Mouse (Mus musculus) mouse trophoblast stem cell (cell line): ENCODE data around the gene Sik1.
"Not testable (repeated sequence)": the region's sequence is repeated elsewhere in the genome, so short reads cannot be mapped to it uniquely, and the experiment has no call there.

Source experiments
- in situ Hi-C, 2 experiments: fragments of 300-500 bp; cut with MseI, MboI; formaldehyde crosslinking; loops; 2 replicates in 1 of 2; 3 replicates in 1 of 2; pipeline ENCODE4 v1.15.1; 2025

The Sik1 gene

DNA sequence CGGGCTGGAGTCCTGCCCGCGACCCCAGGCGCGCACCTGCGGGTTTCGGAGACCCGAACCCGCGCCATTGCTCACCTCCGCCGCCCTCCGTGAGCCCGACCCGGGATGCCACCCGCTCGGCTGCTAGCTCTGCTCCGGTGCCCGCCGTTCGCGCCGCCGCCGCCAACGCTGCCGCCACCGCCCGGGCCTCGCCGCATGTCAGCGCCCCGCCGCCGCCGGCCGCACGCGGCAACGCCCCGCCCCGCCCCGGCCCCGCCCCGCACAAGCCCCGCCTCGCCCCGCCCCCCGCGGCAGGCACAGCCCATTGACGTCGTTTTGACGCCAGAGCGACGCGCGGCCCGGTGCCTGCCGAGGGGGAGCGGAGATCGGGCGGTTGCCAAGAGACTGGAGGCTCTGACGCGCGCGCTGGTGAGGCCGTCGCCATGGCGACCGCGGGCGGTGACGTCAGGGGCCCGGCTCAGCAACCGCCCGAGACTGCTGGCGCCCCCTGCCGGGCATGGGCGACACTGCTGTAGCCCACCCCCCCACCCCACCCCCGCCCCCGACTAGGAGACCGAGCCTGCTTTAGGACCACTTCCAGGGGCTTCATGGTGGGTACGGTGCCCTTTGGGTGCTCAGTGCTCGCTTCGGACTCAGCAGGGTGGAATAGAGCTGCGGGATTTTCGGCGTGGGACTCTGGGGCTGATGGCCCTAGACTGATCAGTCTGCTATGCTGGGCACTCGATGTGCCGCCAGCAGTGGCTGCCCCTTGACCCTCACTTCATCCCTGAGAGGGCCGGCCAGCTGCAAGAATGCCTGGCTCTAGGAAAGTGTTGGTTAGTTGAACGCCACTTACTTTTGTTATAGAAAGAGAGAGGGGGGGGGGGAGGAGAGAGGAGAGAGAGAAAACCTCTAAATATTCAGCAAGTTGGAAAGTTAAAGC lies at the start of gene Sik1:
TSS of gene Sik1 (minus strand) at position 208 of the 922 bp plus-strand sequence.
- in situ Hi-C loops = loop anchor here (10.0 kb wide), 1 partner anchor 169 kb away; no protein-coding TSS in a partner anchor

DNA sequence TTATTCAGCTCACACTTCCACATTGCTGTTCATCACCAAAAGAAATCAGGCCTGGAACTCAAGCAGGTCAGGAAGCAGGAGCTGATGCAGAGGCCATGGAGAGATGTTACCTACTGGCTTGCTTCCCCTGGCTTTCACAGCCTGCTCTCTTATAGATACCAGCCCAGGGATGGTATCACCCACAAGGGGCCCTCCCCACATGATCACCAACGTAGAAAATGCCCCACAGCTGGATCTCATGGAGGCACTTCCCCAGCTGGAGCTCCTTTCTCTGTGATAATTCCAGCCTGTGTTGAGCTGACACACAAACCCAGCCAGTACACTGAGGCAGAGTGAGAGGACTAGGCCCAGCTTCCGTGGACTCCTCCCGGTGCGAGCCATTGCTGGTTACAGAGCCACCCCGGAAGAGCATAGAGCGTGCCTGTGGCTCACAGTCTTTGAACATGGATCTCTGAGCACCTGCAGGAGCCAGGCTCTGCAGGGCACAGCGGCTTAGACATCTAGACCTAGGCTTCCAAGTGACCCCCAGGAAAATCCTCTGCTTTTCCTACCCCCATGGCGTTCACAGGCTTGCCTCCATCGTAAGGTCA lies 49.7 kb upstream of the Sik1 start:
- in situ Hi-C loops = no loop called here

DNA sequence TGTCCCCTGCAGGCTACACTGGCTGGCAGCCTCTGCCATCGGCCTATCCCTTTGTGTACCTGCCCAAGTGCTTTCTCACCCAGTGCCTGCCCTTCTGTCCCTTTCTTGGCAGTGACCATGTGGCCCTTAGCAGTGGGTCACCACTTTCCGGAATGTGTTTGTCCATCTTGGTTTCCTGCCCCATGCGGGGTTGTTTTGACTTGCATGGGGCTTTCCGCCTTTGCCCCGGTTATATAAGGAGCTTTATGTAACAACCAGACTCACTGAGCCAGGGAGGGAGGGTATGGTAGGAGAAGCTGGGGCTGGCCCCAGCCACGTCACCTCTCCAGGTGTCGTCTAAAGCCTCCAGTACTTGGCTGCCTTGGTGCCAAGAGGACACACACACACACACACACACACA lies 48.4 kb upstream of the Sik1 start:
- in situ Hi-C loops = no loop called here

DNA sequence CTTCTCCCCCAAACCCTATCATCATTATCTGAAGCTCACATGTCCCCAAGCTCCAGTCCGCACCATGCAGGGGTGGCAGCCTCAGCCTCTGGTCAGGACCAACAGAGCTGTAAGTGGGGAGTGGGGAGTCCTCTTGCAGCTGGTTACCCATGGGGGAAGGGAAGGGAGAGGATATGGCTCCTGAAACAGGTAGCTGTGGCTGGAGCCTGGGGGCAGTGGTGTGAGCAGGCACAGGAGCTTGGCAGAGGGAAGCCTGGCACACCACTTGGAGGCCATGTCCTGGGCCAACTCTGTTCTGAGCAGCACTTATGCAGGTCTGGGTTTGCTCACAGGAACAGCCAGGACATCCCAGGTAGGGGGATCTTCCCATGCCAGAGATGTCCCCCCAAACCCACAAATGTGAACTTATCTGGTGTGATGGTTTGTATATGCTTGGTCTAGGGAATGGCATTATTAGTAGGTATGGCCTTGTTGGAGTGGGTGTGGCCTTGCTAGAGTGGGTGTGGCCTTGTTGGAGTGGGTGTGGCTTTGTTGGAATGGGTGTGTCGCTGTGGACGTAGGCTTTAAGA lies 47.1 kb upstream of the Sik1 start:
- in situ Hi-C loops = no loop called here

DNA sequence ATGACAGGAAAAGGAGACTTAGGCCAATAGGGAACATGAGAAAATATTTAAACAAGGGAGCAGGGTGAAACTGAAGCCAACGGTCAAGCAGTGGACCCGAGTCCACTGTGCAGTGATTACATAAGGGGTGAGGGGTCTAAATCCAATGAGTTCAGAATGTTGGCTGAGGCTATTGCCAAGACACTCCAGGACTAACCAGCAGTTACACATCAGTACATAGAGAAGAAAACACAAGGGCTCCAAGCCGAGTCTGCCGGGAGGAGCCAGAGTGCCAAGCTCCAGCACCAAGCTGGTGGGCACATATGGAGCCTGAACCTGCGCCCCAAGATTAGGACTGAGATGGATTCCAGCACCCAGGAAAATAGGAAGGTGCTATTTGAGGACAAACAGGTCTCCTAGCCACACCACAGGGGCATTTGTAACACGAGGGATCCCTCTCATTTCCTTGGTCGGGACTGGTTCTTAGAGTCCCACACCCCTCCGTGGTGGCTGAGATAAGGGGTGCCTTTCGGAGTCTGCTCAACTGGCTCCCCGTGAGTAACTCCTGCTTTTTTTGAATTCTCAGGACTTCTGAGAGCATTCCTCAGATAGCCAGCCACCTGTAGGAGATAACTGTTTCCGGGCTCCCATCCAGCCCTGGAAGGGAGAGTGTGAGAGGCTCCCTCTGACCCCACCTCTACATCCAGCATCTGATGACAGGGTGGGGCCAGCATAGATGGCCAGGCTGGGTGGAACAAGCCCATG lies 46.0 kb upstream of the Sik1 start:
- in situ Hi-C loops = no loop called here

DNA sequence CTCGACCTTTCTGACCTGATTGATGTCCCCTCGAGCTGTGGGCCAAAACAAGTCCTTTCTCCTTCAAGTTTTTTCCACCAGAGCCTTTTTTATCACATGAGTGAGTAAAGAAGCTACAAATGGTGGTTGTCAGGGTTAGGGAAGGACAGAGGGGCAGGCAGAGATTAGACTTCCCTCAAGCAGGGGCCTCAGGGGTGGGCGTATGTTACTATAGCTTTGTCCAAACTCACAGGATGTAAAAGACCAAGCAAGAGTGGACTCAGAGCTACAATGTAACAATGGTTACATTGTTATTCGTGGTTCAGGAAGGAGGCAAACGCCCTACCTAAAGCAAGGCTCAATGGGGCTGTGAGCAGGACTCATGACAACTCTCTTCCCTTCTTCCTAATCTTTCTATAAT lies 43.3 kb upstream of the Sik1 start:
- in situ Hi-C loops = no loop called here

DNA sequence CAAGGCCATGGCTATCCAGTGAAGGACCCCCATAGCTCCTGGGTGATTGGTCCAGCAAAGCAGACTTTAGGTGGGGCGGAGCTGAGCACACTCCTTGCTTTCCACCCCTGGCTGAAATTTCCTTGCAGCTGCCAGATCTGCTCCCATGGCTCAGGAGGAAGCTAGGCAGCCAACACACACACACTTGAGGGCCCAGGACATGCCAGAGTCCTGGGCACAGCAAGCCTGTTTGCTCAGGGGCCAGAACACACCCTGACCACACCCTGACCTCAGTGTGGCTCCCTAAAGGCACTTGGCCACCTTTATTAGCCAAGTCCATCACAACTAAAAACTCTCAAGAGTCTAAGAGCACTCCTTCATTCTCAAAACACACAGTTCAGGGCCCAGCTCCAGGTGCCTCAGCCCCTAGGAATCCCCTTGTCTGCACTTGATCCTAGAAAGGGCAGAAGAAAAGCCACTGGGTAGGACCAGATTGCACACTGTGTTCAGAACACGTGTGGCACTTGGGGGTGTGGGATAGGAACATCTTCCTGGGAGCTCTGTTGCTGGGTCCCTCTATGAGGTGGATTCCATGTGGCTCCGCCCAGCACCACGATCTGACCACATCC lies 41.7 kb upstream of the Sik1 start:
- in situ Hi-C loops = no loop called here

DNA sequence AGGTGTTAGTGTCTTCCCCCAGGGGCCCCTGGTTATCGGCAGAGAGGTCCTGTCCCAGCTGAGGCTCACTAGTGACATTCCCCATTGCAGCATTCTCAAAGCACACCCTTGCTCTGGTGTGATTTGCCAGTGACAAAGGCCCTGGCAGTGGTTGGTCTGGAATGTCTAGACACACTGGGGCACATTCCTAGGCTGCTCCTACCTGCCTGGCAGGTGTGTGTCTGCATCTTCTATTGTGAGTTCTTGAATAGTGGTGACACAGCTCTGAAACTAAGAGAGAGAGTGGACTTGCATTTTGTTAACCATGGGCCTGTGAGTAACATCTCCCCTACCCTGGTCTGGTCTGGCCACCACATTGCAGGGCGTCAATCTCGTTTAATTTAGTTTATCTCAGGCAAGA lies 41.1 kb upstream of the Sik1 start:
- in situ Hi-C loops = no loop called here

DNA sequence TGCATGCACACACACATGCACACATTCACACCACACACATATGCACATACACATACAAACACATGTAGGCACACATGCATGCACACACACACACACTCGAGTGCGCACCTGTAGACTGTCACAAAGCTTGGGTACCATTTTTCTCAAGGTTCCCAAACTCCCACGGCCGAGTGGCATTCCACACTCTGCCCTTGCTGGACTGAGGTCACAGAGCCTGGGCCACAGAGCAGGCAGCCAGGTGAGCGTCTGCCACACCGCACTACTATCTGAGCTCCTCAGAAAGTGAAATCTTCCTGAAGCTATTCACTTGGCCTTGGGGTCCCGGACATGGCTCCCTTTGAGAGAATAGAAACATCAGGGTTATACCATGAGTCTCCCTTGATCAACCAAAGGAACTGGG lies 40.7 kb upstream of the Sik1 start:
- in situ Hi-C loops = no loop called here

DNA sequence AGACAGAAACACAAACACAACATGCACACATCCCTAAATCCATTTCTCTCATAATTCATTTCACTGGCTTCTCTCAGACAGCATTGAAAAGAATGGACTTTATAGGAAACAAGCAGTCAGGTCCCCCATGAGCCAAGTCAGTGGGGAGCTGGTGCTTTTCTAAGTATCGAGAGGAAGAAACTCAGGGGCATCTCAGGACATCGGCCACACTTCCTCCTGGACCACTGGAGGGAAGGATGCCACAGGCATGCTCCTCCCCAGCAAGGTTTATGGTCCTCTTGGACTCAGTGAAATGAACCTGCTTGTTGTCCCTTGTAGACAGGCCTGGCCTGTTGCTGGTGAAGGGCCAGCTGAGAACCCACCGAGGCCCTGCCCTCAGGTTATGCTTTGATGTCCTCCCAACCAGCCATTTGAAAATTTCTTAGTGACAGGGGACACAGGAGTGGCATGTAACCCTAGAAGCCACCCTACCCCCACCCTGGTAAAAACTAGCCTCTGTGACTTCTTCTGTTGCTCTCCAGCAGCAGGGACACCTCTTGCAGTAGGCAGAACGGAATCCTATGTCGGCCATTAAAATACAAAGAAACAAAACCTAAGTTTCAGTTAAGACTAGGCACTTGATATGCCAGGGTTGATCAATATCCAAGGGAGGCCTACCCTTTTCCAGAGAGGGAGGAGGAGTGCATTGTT lies 37.9 kb upstream of the Sik1 start:
- in situ Hi-C loops = no loop called here

DNA sequence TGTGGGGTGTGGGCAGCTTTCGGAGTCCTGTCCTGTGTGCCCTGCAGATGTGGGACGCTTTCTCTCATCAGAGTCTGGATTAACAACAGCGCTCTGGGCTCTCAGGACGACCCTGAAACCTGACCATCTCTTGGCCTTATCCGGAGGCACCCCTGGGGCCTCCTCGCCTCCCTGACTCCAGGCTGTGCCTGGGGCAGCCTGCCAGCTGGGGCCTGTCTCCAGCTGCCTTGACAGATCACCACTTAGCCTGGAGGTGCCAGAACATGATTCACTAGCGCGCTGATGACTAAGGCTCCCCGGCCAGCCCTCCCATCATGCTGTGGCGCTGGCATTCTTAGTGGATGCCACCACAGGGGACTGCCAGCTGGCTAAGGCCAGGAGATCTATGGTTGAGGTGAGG lies 37.1 kb upstream of the Sik1 start:
- in situ Hi-C loops = no loop called here

DNA sequence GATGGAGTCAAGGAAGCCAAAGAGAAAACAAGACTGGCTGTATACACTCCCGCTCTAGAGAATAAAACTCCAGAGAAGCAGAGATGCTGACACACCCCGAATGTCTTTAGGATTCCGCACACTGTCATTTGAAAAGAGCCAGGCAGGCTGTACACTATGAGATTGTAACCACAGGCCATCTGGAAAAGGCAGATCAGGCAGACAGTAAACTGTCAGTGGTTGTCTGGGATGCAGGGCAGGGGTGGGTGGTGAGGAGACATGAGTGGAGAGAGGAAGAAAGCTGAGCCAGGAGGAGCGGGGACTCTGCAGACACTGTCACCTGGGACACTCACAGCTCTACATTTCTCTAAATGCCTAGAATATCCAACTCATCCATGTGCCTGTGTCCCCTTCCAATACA lies 36.3 kb upstream of the Sik1 start:
- in situ Hi-C loops = no loop called here

DNA sequence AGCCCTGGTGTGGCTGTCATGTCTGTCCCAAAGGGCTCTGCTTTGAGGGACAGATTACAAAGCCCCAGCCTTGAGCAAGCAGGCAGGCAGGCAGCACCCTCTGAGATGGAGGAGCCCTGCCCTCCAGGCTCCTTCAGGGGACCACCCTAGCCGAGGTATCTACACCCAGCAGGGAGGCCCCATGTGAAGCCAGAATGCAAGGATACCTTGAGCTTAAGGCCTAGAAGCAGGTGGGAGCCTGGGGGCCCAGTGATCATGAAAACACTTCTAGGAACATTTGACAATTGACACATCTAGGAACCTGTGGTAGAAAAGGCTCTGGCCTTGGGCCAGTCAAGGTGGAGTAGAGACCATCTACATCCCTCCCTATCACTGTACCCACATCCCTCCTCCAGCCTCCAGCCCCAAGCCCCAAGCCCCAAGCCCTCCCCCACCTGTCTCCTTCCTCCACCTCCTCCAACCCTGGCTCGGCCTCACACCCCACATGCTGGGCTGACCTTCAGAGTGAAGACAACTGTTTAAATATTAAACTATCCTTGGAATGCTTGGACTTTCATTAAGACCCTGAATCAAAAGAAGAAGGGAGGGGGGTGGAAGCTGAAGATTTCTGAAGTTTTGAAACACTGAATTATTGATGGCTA lies 34.8 kb upstream of the Sik1 start:
- in situ Hi-C loops = no loop called here

DNA sequence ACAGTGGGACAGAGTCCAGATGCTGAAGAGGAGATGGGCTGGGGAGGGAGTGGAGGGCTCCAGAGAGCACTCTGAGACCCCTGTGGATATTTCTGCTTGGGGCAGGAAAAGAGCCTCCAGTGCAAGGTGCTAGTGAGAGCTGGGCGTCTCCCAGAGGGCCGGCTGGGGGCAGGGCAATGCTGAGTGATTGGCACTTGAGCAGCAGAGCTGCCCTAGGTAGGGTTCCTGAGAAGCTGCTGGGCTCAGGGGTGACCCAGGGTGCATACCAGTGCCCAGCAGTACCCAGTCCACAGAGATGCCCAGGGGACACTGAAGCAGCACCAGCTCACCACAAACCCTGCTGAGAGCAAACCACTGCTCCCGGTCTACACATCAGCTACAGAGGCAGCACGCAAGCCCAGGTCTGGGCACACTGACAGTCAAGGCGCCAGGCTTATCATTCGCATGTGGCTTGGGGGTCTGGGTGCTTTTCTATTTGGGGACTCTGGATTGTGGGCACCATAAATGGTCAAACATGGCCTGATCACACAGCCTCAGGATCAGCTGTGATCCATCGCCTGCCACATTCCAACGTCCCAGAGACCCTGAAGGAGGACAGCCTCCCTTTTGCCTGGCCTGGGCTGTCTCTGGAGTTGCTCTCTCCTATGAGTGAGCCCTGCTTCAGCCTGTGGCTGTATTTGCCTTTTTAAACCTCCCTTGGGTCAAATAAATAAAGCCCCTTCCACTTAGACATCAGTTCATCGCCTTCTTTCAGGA lies 34.0 kb upstream of the Sik1 start:
- in situ Hi-C loops = no loop called here

DNA sequence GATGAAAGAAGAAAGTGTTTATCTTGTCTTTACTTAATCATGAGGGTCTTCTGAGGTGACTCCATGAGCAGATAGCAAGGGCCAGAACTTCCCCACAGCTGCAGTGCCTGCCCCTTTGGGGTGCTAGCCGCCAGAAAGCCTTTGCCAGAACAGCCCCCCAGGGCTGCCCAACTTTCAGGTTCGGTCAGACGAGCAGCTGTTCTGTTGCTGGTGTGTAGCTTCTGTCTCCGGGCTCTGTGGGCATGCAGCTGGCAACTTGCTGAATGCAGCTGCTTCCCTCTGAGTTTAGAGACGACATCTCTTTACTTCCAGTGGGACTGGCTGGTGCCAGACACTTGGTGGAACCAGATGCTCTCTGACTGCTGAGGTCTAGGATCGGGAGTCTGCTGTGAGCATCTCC lies 32.9 kb upstream of the Sik1 start:
- in situ Hi-C loops = no loop called here

DNA sequence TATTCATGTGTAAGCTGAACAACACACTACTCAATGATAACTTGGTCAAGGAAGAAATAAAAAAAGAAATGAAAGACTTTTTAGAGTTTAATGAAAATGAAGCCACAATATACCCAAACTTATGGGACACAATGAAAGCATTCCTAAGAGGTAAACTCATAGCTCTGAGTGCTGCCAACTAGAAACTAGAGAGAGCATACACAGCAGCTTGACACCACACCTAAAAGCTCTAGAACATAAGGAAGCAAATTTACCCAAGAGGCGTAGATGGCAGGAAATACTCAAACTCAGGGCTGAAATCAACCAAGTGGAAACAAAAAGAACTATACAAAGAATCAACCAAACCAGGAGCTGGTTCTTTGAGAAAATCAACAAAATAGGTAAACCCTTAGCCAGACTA lies 29.1 kb upstream of the Sik1 start:
- in situ Hi-C loops = not testable (repeated sequence)

DNA sequence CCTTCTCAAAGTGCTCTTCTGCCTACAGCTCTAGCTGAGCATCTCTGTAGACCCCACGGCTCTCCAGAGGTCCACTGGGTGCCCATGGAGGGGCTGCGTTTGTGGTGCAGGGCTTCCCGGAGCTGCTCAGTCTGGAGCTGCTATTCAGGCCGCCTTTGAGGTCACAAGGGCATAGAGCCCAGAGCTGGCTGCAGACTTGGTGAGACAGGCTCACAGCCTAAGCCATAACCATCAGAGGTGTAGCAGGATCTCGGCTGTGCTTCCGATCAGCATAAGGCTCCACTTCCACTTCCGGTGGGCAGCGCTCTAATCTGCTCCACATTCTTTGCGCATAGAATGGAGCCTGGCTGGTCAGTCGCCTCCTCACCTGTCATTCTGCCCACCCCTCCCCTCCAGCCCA lies 23.8 kb upstream of the Sik1 start:
- in situ Hi-C loops = no loop called here

DNA sequence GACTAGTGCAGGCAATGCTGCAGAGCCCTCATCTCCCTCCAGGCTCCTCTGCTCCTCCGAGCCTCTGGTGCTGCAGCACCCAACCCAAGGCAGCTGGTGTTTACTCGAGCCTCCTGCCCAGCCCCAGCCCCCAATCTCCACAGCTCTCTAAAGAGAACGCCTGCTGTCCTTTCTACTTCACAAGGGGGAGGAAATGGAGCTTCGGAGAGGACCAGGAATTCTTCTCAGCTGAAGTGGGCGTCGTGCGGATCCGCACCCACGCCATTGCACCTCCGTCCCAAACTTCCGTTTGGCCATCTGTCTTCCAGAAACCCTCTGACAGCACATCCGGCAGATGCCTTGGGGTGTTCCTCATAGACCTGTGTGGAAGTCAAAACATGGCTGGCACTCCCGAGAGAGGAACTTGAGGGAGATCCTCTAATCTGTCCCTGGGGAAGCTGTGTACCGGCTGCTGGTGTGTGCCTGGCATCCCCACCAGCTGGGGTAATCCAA lies 22.1 kb upstream of the Sik1 start:
- in situ Hi-C loops = no loop called here

DNA sequence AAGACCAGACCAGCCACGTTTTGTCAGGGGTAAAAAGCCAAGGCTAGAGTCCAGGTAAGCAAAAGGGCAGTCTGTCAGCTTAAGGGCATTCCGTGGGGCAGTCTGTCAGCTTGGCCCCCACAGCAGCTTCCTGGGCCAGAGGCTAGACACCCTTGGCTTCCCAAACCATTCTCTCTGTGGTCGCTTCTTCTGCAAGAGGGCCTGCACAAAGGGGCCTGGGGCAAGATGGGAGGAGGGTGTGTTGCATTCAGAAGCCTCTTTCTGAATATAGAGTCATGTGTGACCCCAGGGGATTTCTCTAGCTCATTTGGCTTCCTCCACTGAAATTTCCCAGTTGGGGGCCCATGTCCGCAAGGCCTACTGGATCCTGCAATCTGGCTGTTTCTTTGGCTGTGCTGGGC lies 21.6 kb upstream of the Sik1 start:
- in situ Hi-C loops = no loop called here

DNA sequence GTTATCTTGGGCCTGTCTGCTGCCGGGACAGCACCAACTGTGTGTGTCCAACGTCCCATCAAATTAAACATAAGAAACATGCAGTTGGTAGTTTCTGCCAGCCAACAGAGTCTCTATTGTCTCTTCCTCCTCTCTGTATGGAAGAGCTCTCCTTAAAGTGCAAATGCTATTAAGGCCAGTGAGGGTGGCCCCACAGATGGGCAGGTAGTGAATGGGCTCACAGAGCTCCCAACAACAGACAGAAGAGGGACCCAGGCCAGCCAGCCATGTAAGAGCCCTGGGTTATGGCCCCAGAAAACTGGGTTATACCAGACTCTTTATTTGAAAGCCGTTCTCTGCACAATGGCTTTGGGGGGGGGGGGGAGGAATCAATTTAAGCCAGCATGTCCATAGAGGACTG lies 21.2 kb upstream of the Sik1 start:
- in situ Hi-C loops = no loop called here
